Mouse (Mus musculus) myocyte (in vitro differentiated cells): ENCODE data around the gene Rlf.

Experiments
- CEBPB ChIP-seq: IDR thresholded peaks from 2 replicates; pipeline ENCODE4 v1.6.1; 2011; ENCODE audit warnings: mild to moderate bottlenecking, moderate library complexity; ENCODE audit not compliant: poor library complexity, insufficient read depth, severe bottlenecking
- MAX ChIP-seq: IDR thresholded peaks from one replicate; pipeline ENCODE4 v1.6.1; 2011; ENCODE audit warnings: low read depth, mild to moderate bottlenecking, control low read depth
- MYOD1 ChIP-seq, 3 experiments: IDR thresholded peaks; one replicate each; pipeline ENCODE4 v1.6.1; 2011; ENCODE audit warnings: control low read depth in 2 of 3, low read depth in 2 of 3, mild to moderate bottlenecking in 2 of 3, moderate library complexity in 1 of 3; ENCODE audit not compliant: insufficient read length in 2 of 3, control insufficient read depth in 1 of 3
- MYOG ChIP-seq, 3 experiments: IDR thresholded peaks; one replicate each; pipeline ENCODE4 v1.6.1; 2011; ENCODE audit warnings: control low read depth in 2 of 3, low read depth in 2 of 3, mild to moderate bottlenecking in 2 of 3; ENCODE audit not compliant: insufficient read length in 2 of 3, control insufficient read depth in 1 of 3, insufficient read depth in 1 of 3
- POLR2A ChIP-seq: IDR thresholded peaks from one replicate; pipeline ENCODE4 v1.6.1; 2011; ENCODE audit warnings: low read depth, mild to moderate bottlenecking, control low read depth, moderate library complexity; ENCODE audit not compliant: insufficient read length
- TCF12 ChIP-seq: IDR thresholded peaks from one replicate; pipeline ENCODE4 v1.6.1; 2011; ENCODE audit warnings: mild to moderate bottlenecking, control low read depth; ENCODE audit not compliant: poor library complexity, insufficient read depth, severe bottlenecking
- TCF3 ChIP-seq: IDR thresholded peaks from one replicate; pipeline ENCODE4 v1.6.1; 2011; ENCODE audit warnings: low read depth, control low read depth; ENCODE audit not compliant: insufficient read length
- USF1 ChIP-seq: IDR thresholded peaks from one replicate; pipeline ENCODE4 v1.6.1; 2011; ENCODE audit warnings: low read depth, mild to moderate bottlenecking, control low read depth, moderate library complexity

DNA sequence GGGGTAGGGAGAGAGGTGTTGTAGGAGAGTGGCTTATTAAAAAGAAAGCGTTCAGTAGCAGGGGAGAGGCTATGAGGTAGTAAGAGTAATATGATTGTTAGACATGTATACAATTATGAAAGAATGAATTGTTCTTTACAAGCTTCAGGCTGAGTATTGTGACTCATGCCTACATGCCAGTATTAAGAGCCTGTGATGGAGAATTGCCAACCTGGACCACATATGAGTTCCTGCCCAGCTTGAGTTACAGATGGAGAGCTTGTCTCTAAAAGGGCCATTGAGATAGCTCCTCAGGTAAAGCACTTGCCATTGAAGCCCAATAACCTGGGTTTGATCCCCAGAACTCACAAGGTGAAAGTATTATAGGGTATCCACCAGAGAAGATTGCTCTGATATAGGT, 8.3 kb upstream of the Rlf start:
- TF ChIP-seq POLR2A (no peak), USF1 (no peak), MAX (no peak), MYOD1 (IDR thresholded peaks at IDR 0.05; ENCODE audit: control insufficient read depth in 1 of 3, insufficient read length in 2 of 3, low read depth in 2 of 3) (no peak), MYOG (IDR thresholded peaks at IDR 0.05; ENCODE audit: control insufficient read depth in 1 of 3, insufficient read depth in 1 of 3, insufficient read length in 2 of 3, low read depth in 2 of 3) (no peak), TCF12 (no peak), TCF3 (no peak), CEBPB (no peak)
